Mouse (Mus musculus): ENCODE measurements at regions not wholly inside any gene's neighbourhood (a gene's known extent, or its start where the extent isn't known, plus 50 kb on each side); places are given as distances from the start of the nearest gene placed in this dataset.

DNA sequence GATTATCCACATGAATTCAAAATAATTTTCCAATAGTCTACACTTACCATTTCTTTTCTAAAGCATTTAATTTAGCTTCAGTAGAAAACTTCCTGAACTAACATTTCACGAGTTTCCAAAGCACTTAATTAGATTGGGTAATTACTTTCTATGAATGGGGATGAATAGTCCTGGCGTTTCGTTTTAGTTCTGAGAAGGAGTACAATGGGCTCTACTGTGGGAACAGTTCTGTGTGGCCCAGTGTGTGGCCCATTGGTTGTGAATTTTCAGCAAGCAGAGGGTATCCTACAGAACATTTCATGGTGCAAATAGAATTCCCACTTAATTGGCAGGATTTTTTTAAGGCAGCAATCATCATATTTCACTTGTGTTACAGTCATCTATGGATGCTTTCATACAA is 95.5 kb downstream of the 1700017N19Rik start:
- DNase-seq, result no peak

GRCm38 (mm10) chr10:100695944-100696343 is 105.7 kb downstream of the 1700017N19Rik start:
- DNase-seq, result no peak

DNA sequence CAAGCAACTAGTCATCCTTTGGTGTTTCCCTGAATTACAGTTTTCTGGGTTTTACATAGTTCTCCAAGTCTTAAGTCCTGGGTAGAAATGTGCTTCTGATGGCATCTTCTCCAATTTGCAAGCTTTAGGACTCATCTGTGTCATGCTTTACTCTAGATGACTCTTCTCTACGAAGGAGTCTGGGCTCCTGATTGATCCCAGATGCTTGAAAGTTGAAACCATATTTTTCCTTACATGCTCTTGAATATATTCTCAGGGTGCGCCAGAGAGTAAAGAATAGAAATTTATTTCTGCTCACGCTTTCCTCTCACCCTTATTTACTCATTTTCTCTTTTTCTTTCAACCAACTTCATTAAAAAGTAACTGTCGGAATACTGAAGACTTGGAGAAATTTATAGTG is 108.9 kb downstream of the 1700017N19Rik start:
- DNase-seq, result no peak

- DNase-seq, result peak in 1 of 2 experiments; percentile 6
Measured at GRCm38 (mm10) chr10:100700281-100701205, 110.3 kb downstream of the 1700017N19Rik start.

GRCm38 (mm10) chr10:100701938-100702337 is 111.7 kb downstream of the 1700017N19Rik start:
- DNase-seq, result no peak

DNA sequence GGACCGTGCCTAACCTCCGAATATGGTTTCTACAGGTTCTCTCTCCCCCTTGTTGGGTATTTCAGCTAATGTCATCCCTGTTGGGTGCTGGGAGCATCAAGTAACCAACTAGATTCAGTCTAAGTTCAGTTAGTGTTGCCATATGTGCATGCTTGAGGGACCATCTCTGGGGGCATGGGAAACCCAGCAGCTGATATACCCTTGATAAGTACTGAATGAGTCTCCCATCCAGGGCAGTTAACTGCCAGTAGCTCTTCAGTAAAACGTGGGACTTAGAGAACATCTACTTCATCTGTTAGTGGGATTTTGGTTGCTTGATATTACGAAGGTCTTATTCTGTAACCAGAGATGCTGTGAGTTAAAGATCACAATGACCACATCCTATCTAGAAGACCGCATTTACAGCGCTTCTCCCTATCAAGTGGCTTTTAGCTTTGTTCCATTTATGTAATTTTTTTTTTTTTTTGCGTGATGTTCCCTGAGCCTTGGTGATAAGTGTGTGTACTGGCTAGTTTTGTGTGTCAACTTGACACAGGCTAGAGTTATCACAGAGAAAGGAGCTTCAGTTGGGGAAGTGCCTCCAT is 125.9 kb downstream of the 1700017N19Rik start:
- no peak for DNase-seq

- DNase-seq, result no peak
Measured at GRCm38 (mm10) chr10:100718574-100718973, 128.3 kb downstream of the 1700017N19Rik start.

DNA sequence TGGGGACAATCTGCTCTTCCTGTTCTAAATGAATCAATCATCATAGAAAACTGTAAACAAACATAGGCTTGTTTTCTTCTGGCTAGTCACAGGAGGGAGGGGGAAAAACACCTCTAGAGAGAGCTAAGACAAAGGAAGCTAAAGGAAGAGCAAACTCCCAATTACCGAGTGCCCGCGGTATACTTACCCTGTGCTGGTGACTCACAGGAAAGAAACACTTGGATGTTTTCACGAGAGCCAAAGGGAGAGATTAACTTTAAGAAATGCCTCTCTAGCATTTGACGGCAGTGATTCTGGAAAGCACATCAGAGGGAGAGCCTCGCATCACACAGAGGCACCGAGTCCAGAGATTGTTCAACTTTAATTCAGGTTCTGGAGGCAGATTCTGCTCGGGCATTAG is 151.0 kb downstream of the 1700017N19Rik start:
- DNase-seq, result no peak

DNA sequence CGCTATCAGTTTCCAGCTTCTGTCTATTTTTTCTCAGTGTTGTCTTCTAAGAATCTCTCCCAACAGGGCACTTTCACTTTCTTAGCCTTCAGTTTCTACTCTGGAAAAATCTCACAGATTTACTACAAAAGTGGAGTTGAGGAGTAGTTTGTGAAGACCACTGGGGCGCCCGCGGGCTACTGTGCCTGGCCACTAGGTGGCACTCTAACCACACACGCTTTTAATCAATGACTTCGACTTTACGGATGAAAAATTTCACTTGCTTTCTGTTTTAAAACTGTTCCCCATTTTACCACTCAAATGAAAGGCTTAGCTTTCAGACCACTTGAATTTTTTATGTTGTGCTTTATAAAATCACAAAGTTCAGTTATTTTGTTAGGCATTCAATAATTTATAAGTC is 151.8 kb downstream of the 1700017N19Rik start:
- DNase-seq, result peak; percentile 65 to 73

GRCm38 (mm10) chr10:100746151-100746550 is 155.9 kb downstream of the 1700017N19Rik start:
- no peak for DNase-seq

DNA sequence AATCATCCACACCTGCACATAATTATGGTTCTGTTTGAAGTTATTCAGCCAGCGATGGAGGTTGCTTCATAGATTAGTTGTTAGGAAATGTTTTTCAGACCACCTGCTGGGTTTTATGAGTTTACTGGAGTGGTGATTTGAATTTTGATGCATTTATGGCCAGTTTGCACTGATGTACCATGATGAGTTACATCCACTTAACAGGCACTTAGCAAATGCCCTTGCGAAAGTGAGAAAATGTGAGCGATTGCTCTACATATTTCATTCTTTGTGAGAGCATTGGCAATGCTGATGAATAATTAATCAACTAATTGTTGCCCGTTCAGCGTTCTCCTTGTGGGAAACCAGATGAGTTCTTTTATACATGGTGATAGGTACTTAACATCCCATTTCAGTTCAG is 164.7 kb downstream of the 1700017N19Rik start:
- no peak for DNase-seq

GRCm38 (mm10) chr10:100774252-100774651 is 184.0 kb downstream of the 1700017N19Rik start:
- no peak for DNase-seq

DNA sequence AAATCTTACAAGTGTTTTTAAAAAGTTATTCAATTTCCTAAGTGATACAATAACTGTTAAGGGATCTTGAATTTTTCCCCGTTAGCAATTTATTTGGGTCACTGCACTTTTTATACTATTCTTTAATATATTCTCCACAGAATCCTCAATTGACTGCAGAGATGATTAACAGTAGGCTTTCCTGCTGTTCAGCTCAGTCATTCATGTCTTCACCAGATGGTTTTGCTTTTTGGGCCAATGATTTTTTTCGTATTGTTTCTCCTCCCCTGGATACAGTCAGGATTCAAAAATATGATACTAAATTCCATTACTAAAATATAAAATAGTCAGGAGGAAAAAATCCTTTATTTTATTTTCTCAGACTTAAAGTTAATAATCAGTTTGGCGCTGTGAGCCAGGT is 201.9 kb downstream of the 1700017N19Rik start:
- DNase-seq, result no peak

DNA sequence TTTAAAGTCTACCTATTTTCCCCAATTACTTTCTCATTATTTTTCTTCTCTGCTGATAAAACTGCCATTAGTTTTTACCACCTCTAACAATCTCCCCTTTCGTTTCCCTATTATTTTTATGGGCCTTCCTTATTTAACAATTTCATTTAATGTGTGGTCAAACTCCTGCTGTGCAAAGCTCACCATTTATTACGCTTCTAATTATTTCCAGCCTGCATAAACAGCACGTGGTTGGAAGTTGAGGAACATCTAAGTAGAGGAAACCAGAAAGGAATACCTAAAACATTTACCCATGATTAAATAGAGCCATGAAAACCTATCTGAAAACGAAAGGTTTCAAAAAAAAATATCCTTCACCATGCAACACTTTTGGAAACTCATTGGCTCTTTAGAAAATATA is 202.3 kb downstream of the 1700017N19Rik start:
- DNase-seq, result no peak

- no peak for DNase-seq
Measured at GRCm38 (mm10) chr10:100795215-100795972, 205.1 kb downstream of the 1700017N19Rik start.

DNA sequence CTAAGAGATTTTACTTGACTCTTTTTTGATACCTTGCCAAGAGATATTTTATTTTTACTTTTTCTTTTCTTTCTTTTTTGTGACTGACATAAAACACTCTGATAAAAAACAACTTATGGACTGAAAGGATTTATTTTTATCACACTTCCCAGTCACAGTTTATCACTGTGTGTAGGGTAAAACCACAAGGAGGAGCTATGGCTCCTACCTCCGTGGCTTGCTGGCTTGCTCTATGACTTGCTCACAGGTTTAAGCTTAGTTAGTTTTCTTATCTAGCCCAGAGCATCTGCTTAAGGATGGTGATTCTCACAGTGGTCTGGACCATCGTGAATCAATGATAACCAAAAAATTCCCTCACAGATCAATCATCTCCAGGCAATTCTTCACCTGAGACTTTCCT is 221.4 kb downstream of the 1700017N19Rik start:
- no peak for DNase-seq

GRCm38 (mm10) chr10:100834794-100835193 is 244.5 kb downstream of the 1700017N19Rik start:
- no peak for DNase-seq

DNA sequence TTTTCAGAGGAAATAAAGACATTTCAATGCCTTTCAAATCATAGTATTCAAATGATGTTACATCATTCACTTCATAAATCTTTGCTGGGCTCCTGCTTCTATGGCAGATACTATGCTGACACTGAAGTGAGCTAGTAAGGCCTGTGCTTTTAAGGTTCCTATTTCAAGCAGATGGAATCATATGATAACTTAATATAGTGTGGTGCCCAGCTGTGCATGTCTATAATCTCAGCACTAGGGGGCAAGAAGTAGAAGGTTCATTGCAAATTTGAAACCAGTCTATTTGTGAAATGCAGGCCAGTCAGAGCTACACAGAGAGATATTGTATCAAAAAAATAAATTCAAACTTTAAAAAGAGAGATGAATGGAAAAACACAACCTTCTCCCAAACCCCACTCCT is 262.9 kb downstream of the 1700017N19Rik start:
- DNase-seq, result no peak

DNA sequence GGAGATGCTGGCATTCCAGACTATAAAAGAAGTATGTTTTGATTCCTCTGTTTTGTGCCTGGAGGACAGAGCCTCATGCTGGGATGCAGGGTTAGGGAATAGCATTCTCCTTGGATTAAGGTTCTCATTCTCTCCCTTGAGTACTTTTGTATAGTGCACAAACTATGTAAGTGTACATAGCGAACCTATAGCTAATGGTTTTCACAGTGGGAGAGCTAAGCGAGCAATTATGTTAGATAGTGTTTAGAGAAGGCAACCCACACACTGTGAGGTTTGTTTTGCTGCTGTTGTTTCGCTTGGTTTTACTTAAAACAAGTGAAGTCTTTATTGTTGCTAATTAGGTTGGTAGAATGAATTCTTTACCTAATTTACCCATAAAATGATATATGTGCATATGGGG is 266.2 kb downstream of the 1700017N19Rik start:
- no peak for DNase-seq

GRCm38 (mm10) chr10:100865501-100866181 is 275.4 kb downstream of the 1700017N19Rik start:
- DNase-seq, result peak; percentile 11 to 27

DNA sequence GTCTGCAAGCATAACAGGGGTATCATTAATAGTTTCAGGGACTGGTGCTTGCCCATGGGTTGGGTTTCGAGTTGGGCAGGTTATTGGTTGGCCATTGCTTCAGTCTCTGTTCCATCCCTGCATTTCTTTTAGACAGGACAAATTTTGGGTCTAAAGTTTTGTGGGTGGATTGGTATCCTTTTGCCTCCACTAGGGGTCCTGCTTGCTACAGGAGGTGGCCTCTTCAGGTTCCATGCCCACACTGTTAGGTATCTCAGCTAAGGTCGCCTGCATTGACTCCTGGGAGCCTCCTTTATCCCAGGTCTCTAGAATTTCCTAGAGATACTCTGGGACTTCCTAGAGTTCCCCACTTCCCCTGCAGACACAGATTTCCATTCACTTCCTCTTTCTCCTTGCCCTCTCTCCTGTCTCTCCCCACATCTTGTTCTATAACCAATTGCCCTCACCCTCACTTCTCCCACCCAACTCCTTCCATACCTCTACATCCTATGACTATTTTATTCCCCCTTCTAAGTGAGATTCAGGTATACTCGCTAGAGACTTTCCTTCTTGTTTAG is 278.2 kb downstream of the 1700017N19Rik start:
- DNase-seq, result no peak

DNA sequence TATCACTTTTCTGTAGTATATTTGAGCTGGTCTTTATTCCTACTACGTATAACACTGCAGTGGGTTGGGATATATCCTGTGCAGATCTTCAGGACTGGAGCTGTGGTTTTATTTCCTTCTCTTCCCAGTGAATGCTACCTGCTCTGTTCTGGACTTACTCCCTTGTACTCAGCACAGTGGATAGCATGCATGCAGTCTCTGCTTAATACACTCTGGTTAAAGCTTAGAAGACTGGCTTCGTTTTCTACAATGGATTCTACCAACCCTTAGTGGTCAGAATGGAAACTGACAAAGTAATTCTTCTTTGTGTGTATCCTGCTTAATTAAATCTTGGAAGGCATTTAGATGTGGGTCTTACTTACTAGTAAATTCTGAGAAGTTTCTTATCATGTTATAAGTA is 292.3 kb downstream of the 1700017N19Rik start:
- DNase-seq, result no peak
